Mouse (Mus musculus): ENCODE measurements at regions not wholly inside any gene's neighbourhood (a gene's known extent, or its start where the extent isn't known, plus 50 kb on each side); places are given as distances from the start of the nearest gene placed in this dataset.
A peak's percentile ranks its signal among the peaks of the same experiment; 100 is the strongest.

GRCm38 (mm10) chr3:41182900-41183595 lies 100.2 kb upstream of the Pgrmc2 start:
- 56% methylated on average over 10 of the region's 10 CpGs for WGBS
- Histone ChIP-seq H3K4me3 (replicated peaks; ENCODE audit: extremely low read depth, low read depth, low read length) (no peak overlapping the region), H3K4me1 (ENCODE audit: control insufficient read depth, insufficient read depth, low read length) (no peaks in the 10 kb centered on the region)
- TF ChIP-seq POLR2A (IDR thresholded peaks at IDR 0.05; ENCODE audit: borderline replicate concordance, extremely low read depth, low read depth, low read length) (no peak), CTCF (IDR thresholded peaks at IDR 0.05; ENCODE audit: insufficient read depth, low read length) (no peak)
- DNase-seq: no peak

GRCm38 (mm10) chr3:41182036-41182899 lies 99.4 kb upstream of the Pgrmc2 start:
- peak; percentile 60 for DNase-seq
- WGBS: 48% methylated on average over 15 of the region's 15 CpGs
- H3K4me3 ChIP-seq (replicated peaks; ENCODE audit: extremely low read depth, low read depth, low read length): no peak overlapping the region
- no peaks in the 10 kb centered on the region for H3K4me1 ChIP-seq (ENCODE audit: control insufficient read depth, insufficient read depth, low read length)
- TF ChIP-seq POLR2A (IDR thresholded peaks at IDR 0.05; ENCODE audit: borderline replicate concordance, extremely low read depth, low read depth, low read length) (no peak), CTCF (IDR thresholded peaks at IDR 0.05; ENCODE audit: insufficient read depth, low read length) (peak; percentile 81)

- TF ChIP-seq CTCF (IDR thresholded peaks at IDR 0.05; ENCODE audit: insufficient read depth, low read length) (no peak), POLR2A (IDR thresholded peaks at IDR 0.05; ENCODE audit: borderline replicate concordance, extremely low read depth, low read depth, low read length) (no peak)
- WGBS: 64% methylated on average over 11 of the region's 11 CpGs
- Histone ChIP-seq H3K4me1 (ENCODE audit: control insufficient read depth, insufficient read depth, low read length) (no peaks in the 10 kb centered on the region), H3K4me3 (replicated peaks; ENCODE audit: extremely low read depth, low read depth, low read length) (no peak overlapping the region)
- no peak for DNase-seq
These were observed 98.6 kb upstream of the Pgrmc2 start for GRCm38 (mm10) chr3:41181438-41181837.

GRCm38 (mm10) chr3:41180911-41181310 lies 98.1 kb upstream of the Pgrmc2 start:
- no peak for TF ChIP-seq POLR2A (IDR thresholded peaks at IDR 0.05; ENCODE audit: borderline replicate concordance, extremely low read depth, low read depth, low read length)
- TF ChIP-seq CTCF (IDR thresholded peaks at IDR 0.05; ENCODE audit: insufficient read depth, low read length): no peak
- DNase-seq: no peak
- 69% methylated on average over 7 of the region's 7 CpGs for WGBS
- Histone ChIP-seq H3K4me1 (ENCODE audit: control insufficient read depth, insufficient read depth, low read length) (no peaks in the 10 kb centered on the region), H3K4me3 (replicated peaks; ENCODE audit: extremely low read depth, low read depth, low read length) (no peak overlapping the region)

- WGBS: 67% methylated on average over 4 of the region's 4 CpGs
- Histone ChIP-seq H3K4me3 (replicated peaks; ENCODE audit: extremely low read depth, low read depth, low read length) (no peak overlapping the region), H3K4me1 (ENCODE audit: control insufficient read depth, insufficient read depth, low read length) (no peaks in the 10 kb centered on the region)
- DNase-seq: no peak
- TF ChIP-seq CTCF (IDR thresholded peaks at IDR 0.05; ENCODE audit: insufficient read depth, low read length) (no peak), POLR2A (IDR thresholded peaks at IDR 0.05; ENCODE audit: borderline replicate concordance, extremely low read depth, low read depth, low read length) (no peak)
These were observed 96.4 kb upstream of the Pgrmc2 start for GRCm38 (mm10) chr3:41179037-41179880.

GRCm38 (mm10) chr3:41177124-41177523 lies 94.3 kb upstream of the Pgrmc2 start:
- H3K4me3 ChIP-seq (replicated peaks; ENCODE audit: extremely low read depth, low read depth, low read length): no peak overlapping the region
- no peaks in the 10 kb centered on the region; the same call in 1 of the 2 replicates for H3K4me1 ChIP-seq (ENCODE audit: control insufficient read depth, insufficient read depth, low read length)
- no peak for TF ChIP-seq POLR2A (IDR thresholded peaks at IDR 0.05; ENCODE audit: borderline replicate concordance, extremely low read depth, low read depth, low read length)
- no peak for TF ChIP-seq CTCF (IDR thresholded peaks at IDR 0.05; ENCODE audit: insufficient read depth, low read length)
- no peak for DNase-seq

- Histone ChIP-seq H3K4me1 (ENCODE audit: control insufficient read depth, insufficient read depth, low read length) (no peaks in the 10 kb centered on the region; the same call in 1 of the 2 replicates), H3K4me3 (replicated peaks; ENCODE audit: extremely low read depth, low read depth, low read length) (no peak overlapping the region)
- DNase-seq: no peak
- TF ChIP-seq POLR2A (IDR thresholded peaks at IDR 0.05; ENCODE audit: borderline replicate concordance, extremely low read depth, low read depth, low read length) (no peak), CTCF (IDR thresholded peaks at IDR 0.05; ENCODE audit: insufficient read depth, low read length) (no peak)
- 82% methylated on average over 3 of the region's 3 CpGs for WGBS
These were observed 92.5 kb upstream of the Pgrmc2 start for GRCm38 (mm10) chr3:41175356-41175755.

- WGBS: 56% methylated on average over 6 of the region's 6 CpGs
- no peak for DNase-seq
- TF ChIP-seq POLR2A (IDR thresholded peaks at IDR 0.05; ENCODE audit: borderline replicate concordance, extremely low read depth, low read depth, low read length) (no peak), CTCF (IDR thresholded peaks at IDR 0.05; ENCODE audit: insufficient read depth, low read length) (no peak)
- Histone ChIP-seq H3K4me3 (replicated peaks; ENCODE audit: extremely low read depth, low read depth, low read length) (no peak overlapping the region), H3K4me1 (ENCODE audit: control insufficient read depth, insufficient read depth, low read length) (no peaks in the 10 kb centered on the region; the same call in 1 of the 2 replicates)
These were observed 90.7 kb upstream of the Pgrmc2 start for GRCm38 (mm10) chr3:41173561-41173960.
